Comparison of ENCODE assay signal across 28 mouse cellular contexts in the genomic region with DNA sequence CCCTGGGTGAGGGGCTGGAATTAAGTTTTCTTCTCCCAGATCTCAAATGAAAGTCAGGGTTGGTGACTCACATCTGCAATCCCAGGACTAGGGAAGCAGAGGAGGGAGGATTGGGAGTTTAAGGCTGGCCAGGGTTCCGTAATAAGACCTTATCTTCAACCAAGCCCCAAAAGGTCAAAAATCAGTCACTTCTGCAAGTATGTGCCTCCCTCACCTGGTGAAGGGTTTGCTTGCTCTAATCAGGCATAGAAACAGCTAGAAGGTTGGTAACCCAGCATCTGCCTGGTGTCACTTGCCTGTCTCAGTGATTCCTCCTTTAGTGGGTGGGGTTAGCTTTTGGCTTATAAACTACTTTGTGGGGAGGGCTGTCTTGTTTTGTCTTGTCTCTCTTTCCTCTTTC. TPM values are rescaled to one million over a fixed set of nuclear protein-coding genes. Genes with fewer than 3 reads are reported as not detected.
DNase-seq lines count a peak whose midpoint lies in the region; ATAC-seq and TF ChIP-seq lines count a peak whose summit lies in the region.
"Had no signal": no experiment of that assay in that cellular context is flagged by ENCODE, and none has a peak within 500 bp of the region (broad histone marks: within the 10 kb centered on the region; RNA-seq: fewer than 3 reads in every experiment).

No protein-coding gene starts in this region.

- H3K36me3 ChIP-seq in CH12.LX (replicated peaks in 1 of 2; ENCODE audit: control insufficient read depth in 1 of 2, insufficient read depth in 1 of 2, low read length in 1 of 2), result no peaks in the 10 kb centered on the region
- H3K36me3 ChIP-seq in intestine, embryonic 15.5 days, result no peaks in the 10 kb centered on the region
- H3K36me3 ChIP-seq in stomach, postnatal 0 days (ENCODE audit: control insufficient read depth, insufficient read depth, low read length), result no peaks in the 10 kb centered on the region
- H3K36me3 ChIP-seq: embryonic facial prominence, embryonic 12.5 days; heart, embryonic 12.5 days; hindbrain, embryonic 13.5 days; midbrain, embryonic 10.5 days; midbrain, embryonic 15.5 days had no signal

- H3K27ac ChIP-seq in CH12.LX (ENCODE audit: insufficient read depth, low read depth), result no peak overlapping the region
- H3K27ac ChIP-seq in intestine, embryonic 15.5 days, result no peak overlapping the region
- H3K27ac ChIP-seq in stomach, postnatal 0 days (replicated peaks), result no peak overlapping the region
- H3K27ac ChIP-seq: embryonic facial prominence, embryonic 12.5 days; hindbrain, embryonic 13.5 days; kidney, postnatal 0 days; liver, embryonic 14.5 days; macrophage; midbrain, embryonic 10.5 days; midbrain, embryonic 15.5 days had no signal

- H3K9ac ChIP-seq in CH12.LX (ENCODE audit: insufficient read depth, low read depth), result no peak overlapping the region
- H3K9ac ChIP-seq in intestine, embryonic 15.5 days, result no peak overlapping the region
- H3K9ac ChIP-seq in stomach, postnatal 0 days (ENCODE audit: low read length), result no peak overlapping the region
- H3K9ac ChIP-seq: embryonic facial prominence, embryonic 12.5 days; heart, embryonic 12.5 days; hindbrain, embryonic 13.5 days; liver, embryonic 14.5 days; midbrain, embryonic 15.5 days had no signal

- H3K4me1 ChIP-seq in CH12.LX (ENCODE audit: control insufficient read depth in 1 of 2, insufficient read depth in 2 of 2), result peaks cover 5 to 16% of the 10 kb centered on the region in 2 experiments
- peaks cover 20% of the 10 kb centered on the region for H3K4me1 ChIP-seq in intestine, embryonic 15.5 days (replicated peaks)
- H3K4me1 ChIP-seq in stomach, postnatal 0 days (replicated peaks; ENCODE audit: control insufficient read depth, insufficient read depth), result 0 out of 2 replicates have a peak, but pooled peaks cover 2% of the 10 kb centered on the region

- dilution Hi-C loops in CH12.LX (cut with MboI; ENCODE audit: extremely low pct_ligation_motif_present, extremely low pct_unique_long_range_greater_than_20kb, low sequenced_read_pairs), result no loop called here

- H3K9me3 ChIP-seq in CH12.LX (replicated peaks; ENCODE audit: low read length), result no peaks in the 10 kb centered on the region
- no peaks in the 10 kb centered on the region for H3K9me3 ChIP-seq in intestine, embryonic 15.5 days
- no peaks in the 10 kb centered on the region for H3K9me3 ChIP-seq in stomach, postnatal 0 days (ENCODE audit: control insufficient read depth, low read length)
- H3K9me3 ChIP-seq: embryonic facial prominence, embryonic 12.5 days; heart, embryonic 12.5 days; hindbrain, embryonic 13.5 days; midbrain, embryonic 10.5 days; midbrain, embryonic 15.5 days had no signal

- H3K27me3 ChIP-seq in CH12.LX (replicated peaks), result peaks cover 61% of the 10 kb centered on the region
- H3K27me3 ChIP-seq in intestine, embryonic 15.5 days (replicated peaks), result peaks cover 18% of the 10 kb centered on the region
- 0 out of 2 replicates have a peak, but pooled peaks cover 2% of the 10 kb centered on the region for H3K27me3 ChIP-seq in stomach, postnatal 0 days (ENCODE audit: control insufficient read depth, insufficient read depth, low read length)

- H3K4me3 ChIP-seq in CH12.LX (replicated peaks in 1 of 3; ENCODE audit: low read depth in 2 of 3, low read length in 2 of 3, poor library complexity in 1 of 3), result no peak overlapping the region
- no peak overlapping the region for H3K4me3 ChIP-seq in intestine, embryonic 15.5 days (replicated peaks)
- H3K4me3 ChIP-seq in stomach, postnatal 0 days (ENCODE audit: low read depth, low read length), result no peak overlapping the region
- H3K4me3 ChIP-seq: embryonic facial prominence, embryonic 12.5 days; heart, embryonic 12.5 days; hindbrain, embryonic 13.5 days; midbrain, embryonic 10.5 days; midbrain, embryonic 15.5 days had no signal

- ATAC-seq in intestine, embryonic 15.5 days, result peak; percentile 4; the same call in 1 of the 2 replicates
- 0 out of 2 replicates have a peak, but pooled peaks have one; percentile 7 for ATAC-seq in stomach, postnatal 0 days (ENCODE audit: low FRiP score, low TSS enrichment)
- ATAC-seq: forebrain, embryonic 14.5 days; midbrain, embryonic 15.5 days had no signal

- no peak overlapping the region for H3K4me2 ChIP-seq in CH12.LX (ENCODE audit: insufficient read depth, low read depth, poor library complexity, severe bottlenecking)
- no peak overlapping the region for H3K4me2 ChIP-seq in intestine, embryonic 15.5 days (replicated peaks)
- H3K4me2 ChIP-seq in stomach, postnatal 0 days (replicated peaks; ENCODE audit: low read depth), result no peak overlapping the region
- H3K4me2 ChIP-seq: embryonic facial prominence, embryonic 12.5 days; heart, embryonic 12.5 days; hindbrain, embryonic 13.5 days; midbrain, embryonic 15.5 days had no signal

- DNase-seq in adrenal gland, adult (ENCODE audit: inconsistent age in 2 of 2, low spot score in 1 of 2), result peak; percentile 35 to 78
- DNase-seq in adrenal gland, postnatal 4 days (ENCODE audit: low spot score in 2 of 2), result no peak
- DNase-seq in CH12.LX (ENCODE audit: extremely low read depth), result no peak
- DNase-seq in stomach, postnatal 0 days (ENCODE audit: low spot score), result no peak
- no peak for DNase-seq in spleen, adult 12 weeks (ENCODE audit: low spot score)
- no peak for DNase-seq in frontal cortex, postnatal 10 days (ENCODE audit: low spot score in 2 of 2)
- DNase-seq: cerebellum, adult 11 months; cerebellum, adult 9-11 months; embryo, embryonic 11 days; gastrocnemius, postnatal 25 days; heart, adult 18-20 months; heart, postnatal 4 days; kidney, adult 2 months; liver; lung, adult 2 months; lung, postnatal 10 days had no signal

- in situ Hi-C loops in CH12.LX (cut with MboI; ENCODE audit: low pct_ligation_motif_present, low pct_unique_long_range_greater_than_20kb, low sequenced_read_pairs), result no loop called here

- TF ChIP-seq RAD21 in CH12.LX (IDR thresholded peaks at IDR 0.05; ENCODE audit: low read depth, low read length), result peak; percentile 10

- TF ChIP-seq EP300 in CH12.LX (IDR thresholded peaks at IDR 0.05; ENCODE audit: low read length), result no peak
- no peak for TF ChIP-seq EP300 in stomach, postnatal 0 days (optimal IDR thresholded peaks at IDR 0.05)

- H3K79me2 ChIP-seq in CH12.LX (replicated peaks; ENCODE audit: control insufficient read depth, extremely low read depth, insufficient read depth, poor library complexity, severe bottlenecking), result no peaks in the 10 kb centered on the region

- peak in 1 of 2 experiments; percentile 15; a peak in 2 of 4 replicates for TF ChIP-seq CTCF in CH12.LX (conservative IDR thresholded peaks at IDR 0.05 in 1 of 2, IDR thresholded peaks at IDR 0.05 in 1 of 2; ENCODE audit: low read depth in 2 of 2, low read length in 2 of 2)
- TF ChIP-seq CTCF in stomach, postnatal 0 days (IDR thresholded peaks at IDR 0.05; ENCODE audit: low read depth), result no peak

- 47% methylated on average over 1 of the region's 1 CpGs for WGBS in intestine, embryonic 15.5 days
- 41% methylated on average over 1 of the region's 1 CpGs for WGBS in stomach, postnatal 0 days

- TF ChIP-seq POLR2A in CH12.LX (IDR thresholded peaks at IDR 0.05; ENCODE audit: low read depth, low read length), result no peak

TF ChIP-seq in CH12.LX, 34 proteins besides CTCF, POLR2A, EP300 and RAD21:
- TF ChIP-seq NRF1 (IDR thresholded peaks at IDR 0.05; ENCODE audit: low read depth, low read length), result no peak
- no peak for TF ChIP-seq NELFE (IDR thresholded peaks at IDR 0.05; ENCODE audit: low read depth, low read length)
- TF ChIP-seq ZMIZ1 (IDR thresholded peaks at IDR 0.05; ENCODE audit: low read depth, low read length), result no peak
- TF ChIP-seq ETS1 (conservative IDR thresholded peaks at IDR 0.05; ENCODE audit: low read depth, low read length), result no peak
- no peak for TF ChIP-seq CHD1 (IDR thresholded peaks at IDR 0.05; ENCODE audit: low read depth, low read length)
- no peak for TF ChIP-seq UBTF (IDR thresholded peaks at IDR 0.05; ENCODE audit: low read depth, low read length)
- no peak for TF ChIP-seq JUN (IDR thresholded peaks at IDR 0.05; ENCODE audit: insufficient read depth, low read depth, low read length)
- no peak for TF ChIP-seq MAX (IDR thresholded peaks at IDR 0.05; ENCODE audit: low read length)
- no peak for TF ChIP-seq KAT2A (IDR thresholded peaks at IDR 0.05; ENCODE audit: insufficient replicate concordance, low read length)
- TF ChIP-seq TCF12 (IDR thresholded peaks at IDR 0.05; ENCODE audit: low read depth, low read length), result no peak
TF ChIP-seq in CH12.LX: peak in this region for 0.

RNA-seq across cellular contexts. Expression of gene Slc6a4, which starts 4.0 kb away (rescaled TPM):
- total RNA-seq in adrenal gland, postnatal 4 days (2021), result 10 to 100 TPM; 20.2 to 22.8 TPM
- total RNA-seq in CH12.LX (2012; rRNA removed), result not detected in 2 replicates
- not detected in 2 replicates for total RNA-seq in CH12.LX (2014; rRNA removed)
- polyA plus RNA-seq in CH12.LX (2012; ENCODE audit: insufficient read length, low read depth), result not detected in 2 replicates
- polyA plus RNA-seq in intestine, embryonic 15.5 days (2015; fragmentation: Nextera tagmentation; extraction: Ambion mirVana), result 17.4 and 18.8 TPM in 2 replicates
- 0.29 and 0.30 TPM in 2 replicates for polyA plus RNA-seq in stomach, postnatal 0 days (2015; fragmentation: Nextera tagmentation; extraction: Ambion mirVana)
- total RNA-seq: left cerebral cortex, adult 18-20 months; left cerebral cortex, postnatal 14 days had no signal

Comparison
In these comparisons a context has a peak if more than half of its experiments do, and no peak if none do; other contexts are left out.
1. DNase-seq: peak in adrenal gland, adult (2 of 2); none in adrenal gland, postnatal 4 days (0 of 2), CH12.LX (single experiment), stomach, postnatal 0 days (single experiment), spleen, adult 12 weeks (single experiment) and frontal cortex, postnatal 10 days (0 of 2).
2. RNA of gene Slc6a4, which starts 4.0 kb away (polyA plus RNA-seq): 17.4 to 18.8 TPM in intestine, embryonic 15.5 days; 0.29 to 0.30 TPM in stomach, postnatal 0 days and not detected in CH12.LX; every median in the first group is over 10 times any median in the second.